ENCODE assay signal across 18 mouse cellular contexts in the genomic region with DNA sequence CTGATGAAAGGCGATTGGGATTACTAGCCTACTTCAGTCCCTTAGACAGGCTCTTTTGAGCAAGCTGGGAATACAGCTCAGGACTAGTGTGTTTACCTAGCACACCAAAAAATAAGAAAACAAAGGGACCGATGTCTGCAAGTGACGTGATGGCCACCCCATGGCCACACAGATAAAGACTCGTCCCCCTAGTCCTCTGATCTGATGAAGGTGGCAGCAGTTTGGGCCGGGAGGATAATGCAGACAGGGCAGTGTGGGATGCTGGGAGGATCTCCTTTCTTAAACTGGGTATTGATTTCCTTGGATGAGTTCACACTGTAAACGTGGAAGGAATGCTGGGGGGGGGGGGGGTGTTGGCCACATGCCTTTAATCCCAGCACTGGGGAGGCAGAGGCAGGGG.
"Had no signal": no experiment of that assay in that cellular context is flagged by ENCODE, and none has a peak within 500 bp of the region (broad histone marks: within the 10 kb centered on the region; RNA-seq: fewer than 3 reads in every experiment).

No protein-coding gene starts in this region.

- H3K9me3 ChIP-seq: liver, embryonic 13.5 days; liver, embryonic 15.5 days; midbrain, embryonic 10.5 days; midbrain, embryonic 12.5 days; neural tube, embryonic 13.5 days; neural tube, embryonic 15.5 days had no signal

- ATAC-seq: midbrain, embryonic 16.5 days had no signal

- H3K4me2 ChIP-seq: liver, embryonic 13.5 days; liver, embryonic 15.5 days; lung, embryonic 14.5 days; midbrain, embryonic 12.5 days; neural tube, embryonic 13.5 days; neural tube, embryonic 15.5 days had no signal

- H3K36me3 ChIP-seq: liver, embryonic 13.5 days; liver, embryonic 15.5 days; midbrain, embryonic 12.5 days; neural tube, embryonic 13.5 days; neural tube, embryonic 15.5 days had no signal

- H3K9ac ChIP-seq: liver, embryonic 13.5 days; liver, embryonic 15.5 days; lung, embryonic 14.5 days; midbrain, embryonic 12.5 days; neural tube, embryonic 13.5 days; neural tube, embryonic 15.5 days had no signal

- DNase-seq: liver, embryonic 13.5 days; lung, adult 18-20 months; lung, embryonic 14.5 days; lung, postnatal 10 days; lung, postnatal 4 days; midbrain, embryonic 14.5 days; retina, postnatal 1 day; right cerebral cortex, adult 18-20 months; right cerebral cortex, postnatal 25 days; right cerebral cortex, postnatal 4 days; spleen, adult 18-20 months had no signal

- H3K4me3 ChIP-seq: liver, embryonic 13.5 days; liver, embryonic 15.5 days; midbrain, embryonic 10.5 days; midbrain, embryonic 12.5 days; myocyte; neural tube, embryonic 13.5 days; neural tube, embryonic 15.5 days had no signal

- H3K27me3 ChIP-seq: liver, embryonic 13.5 days; liver, embryonic 15.5 days; midbrain, embryonic 12.5 days; neural tube, embryonic 13.5 days; neural tube, embryonic 15.5 days had no signal

- H3K4me1 ChIP-seq: liver, embryonic 13.5 days; liver, embryonic 15.5 days had no signal

- H3K27ac ChIP-seq: liver, embryonic 13.5 days; liver, embryonic 15.5 days; midbrain, embryonic 10.5 days; midbrain, embryonic 12.5 days; neural tube, embryonic 13.5 days; neural tube, embryonic 15.5 days had no signal
